Mouse (Mus musculus) 3134 (cell line): ENCODE results near the gene Thsd4.
"Not testable (repeated sequence)": the region's sequence is repeated elsewhere in the genome, so short reads cannot be mapped to it uniquely, and the experiment has no call there.

Source experiments
- DNase-seq: peaks from one replicate; pipeline ENCODE4 v3.0.0-alpha.2; 2011; ENCODE audit warnings: low spot score; ENCODE audit not compliant: insufficient read length; ENCODE audit errors: extremely low read depth

The Thsd4 gene

DNA sequence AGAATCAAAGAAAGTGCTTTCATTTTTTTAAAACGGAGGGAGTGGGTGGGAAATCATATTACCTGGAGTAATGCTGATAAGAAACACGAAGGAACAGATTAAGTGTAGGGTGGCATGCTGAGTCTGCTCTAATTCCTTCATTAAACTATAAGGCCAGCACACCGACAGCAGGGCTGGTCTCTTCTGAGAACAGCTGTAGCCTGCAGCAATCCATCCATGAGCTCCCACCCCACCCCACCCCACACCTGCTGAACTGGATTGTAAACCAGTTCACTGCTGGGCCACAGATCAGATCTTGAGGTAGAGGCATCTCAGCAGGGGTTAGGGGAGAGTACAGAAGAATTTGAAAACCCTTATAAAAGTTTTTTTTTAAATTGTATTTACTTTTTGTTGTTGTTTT, 566.6 kb downstream of the Thsd4 start:
- no peak for DNase-seq

DNA sequence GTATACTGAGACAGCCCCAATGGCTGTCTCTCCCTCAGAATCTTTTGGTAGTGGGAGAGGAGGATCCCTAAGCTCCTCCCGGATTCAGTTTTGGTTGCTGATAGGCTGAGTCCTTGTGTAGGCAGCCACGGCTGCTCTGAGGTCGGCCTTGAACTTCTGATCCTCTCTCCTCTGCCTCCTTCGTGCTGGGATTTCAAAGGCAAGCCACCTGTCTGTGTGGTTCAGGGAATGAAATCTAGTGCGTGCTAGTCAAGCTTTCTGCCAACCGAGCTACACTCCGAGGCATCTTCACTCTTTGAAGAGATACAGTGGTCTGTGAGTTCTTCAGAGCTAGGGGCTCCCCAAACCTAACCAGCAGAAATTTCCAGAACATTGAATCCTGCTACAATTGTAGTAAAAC, 568.3 kb downstream of the Thsd4 start:
- DNase-seq: no peak

DNA sequence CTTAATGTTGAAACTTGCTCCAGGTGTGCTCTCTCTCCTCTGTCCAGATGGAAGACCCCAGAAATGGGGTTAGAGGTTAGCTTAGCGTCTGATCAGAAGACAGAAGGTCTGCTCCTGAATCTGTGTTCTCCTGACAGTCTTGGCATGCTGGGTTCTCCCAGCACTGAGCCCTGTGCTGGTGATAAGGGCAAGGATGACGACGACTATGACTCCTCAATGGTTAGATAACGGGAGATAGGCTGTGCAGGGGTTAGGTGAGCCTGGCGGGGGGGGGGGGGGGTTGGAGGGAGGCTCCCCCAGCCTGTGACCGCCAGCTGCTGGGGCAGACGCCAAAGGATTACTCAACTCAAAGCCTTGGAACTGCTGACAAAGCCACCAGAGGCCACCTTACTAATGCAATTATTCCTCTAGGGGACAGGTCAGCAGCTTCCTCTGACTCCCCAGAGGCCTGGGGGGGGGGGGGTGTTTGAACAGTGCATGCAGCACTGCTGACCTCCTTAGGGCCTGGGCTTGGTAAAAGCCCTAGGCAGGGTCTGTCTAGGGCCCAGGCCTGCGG, 569.3 kb downstream of the Thsd4 start:
- DNase-seq: no peak

DNA sequence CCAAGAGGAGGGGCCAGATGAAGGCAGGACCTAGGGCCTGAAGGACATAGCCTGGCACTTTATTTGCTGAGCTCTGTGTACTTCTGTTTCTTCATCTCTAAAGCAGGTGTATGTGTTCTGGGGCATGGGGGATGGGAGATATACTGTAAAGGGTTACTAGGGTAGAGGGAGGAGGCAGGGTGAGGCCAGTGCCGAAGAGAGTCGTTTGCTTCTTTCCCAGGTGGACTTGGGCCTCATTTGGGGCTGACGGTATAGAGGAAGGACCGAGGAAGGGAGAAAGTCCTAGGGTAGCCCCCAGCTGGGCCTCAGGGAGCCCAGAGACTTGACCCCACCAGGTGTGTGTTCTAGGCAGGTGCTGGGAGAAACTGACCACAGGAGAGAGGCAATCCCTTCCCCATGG, 569.9 kb downstream of the Thsd4 start:
- no peak for DNase-seq

DNA sequence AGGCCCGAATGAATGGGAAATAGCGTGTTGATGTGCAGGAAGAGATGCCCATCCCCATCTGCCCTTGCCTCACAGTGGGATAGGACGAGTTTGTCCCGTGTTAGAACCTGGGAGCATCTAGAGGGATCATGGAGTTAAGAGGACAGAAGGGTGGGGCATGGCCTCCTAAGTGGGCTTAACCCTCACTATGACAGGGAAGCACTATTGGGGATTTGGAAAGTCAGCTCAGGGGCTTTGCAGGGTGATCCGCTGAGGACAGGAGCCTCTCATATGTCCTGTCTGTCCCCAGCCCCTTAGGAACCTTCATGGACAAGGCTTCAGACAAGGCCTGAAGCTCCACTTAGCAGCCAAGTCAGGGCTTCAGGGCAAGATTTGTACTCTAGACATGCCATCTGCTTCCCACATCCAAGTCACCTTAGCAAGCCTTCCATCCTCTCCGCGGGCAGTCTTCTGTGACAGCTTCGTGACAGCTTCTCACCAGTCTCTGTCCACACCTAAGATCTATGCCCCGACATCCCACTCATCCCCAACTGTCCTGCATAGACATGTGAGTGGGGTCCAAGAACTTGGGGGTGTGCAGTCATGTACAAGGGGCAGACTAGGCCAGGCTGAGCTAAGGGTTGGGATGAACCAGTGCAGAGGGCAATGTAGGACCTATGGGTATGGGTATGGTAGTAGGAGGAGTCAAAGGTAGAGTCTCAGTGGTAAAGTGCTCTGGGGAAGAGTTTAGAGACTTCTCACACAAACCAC, 570.7 kb downstream of the Thsd4 start:
- DNase-seq: no peak

DNA sequence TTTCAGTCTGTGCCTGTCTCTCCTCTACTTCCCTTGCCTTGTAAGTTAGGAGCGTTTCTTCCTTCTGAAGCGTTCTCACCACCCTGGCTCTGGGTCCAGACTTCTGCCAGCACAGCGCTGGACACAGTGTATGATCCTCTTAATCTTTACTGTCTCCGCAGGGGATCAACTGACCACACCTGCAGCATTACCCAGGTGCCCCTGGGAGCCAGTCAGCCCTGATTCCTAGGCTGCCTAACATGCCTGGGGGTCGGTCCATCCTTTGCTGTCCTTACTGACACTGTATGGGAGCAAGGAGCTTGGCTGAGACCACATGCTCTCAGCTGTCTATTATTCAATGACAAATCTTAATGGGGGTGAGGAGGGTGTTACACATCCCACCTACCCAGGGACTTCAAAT, 571.9 kb downstream of the Thsd4 start:
- no peak for DNase-seq

DNA sequence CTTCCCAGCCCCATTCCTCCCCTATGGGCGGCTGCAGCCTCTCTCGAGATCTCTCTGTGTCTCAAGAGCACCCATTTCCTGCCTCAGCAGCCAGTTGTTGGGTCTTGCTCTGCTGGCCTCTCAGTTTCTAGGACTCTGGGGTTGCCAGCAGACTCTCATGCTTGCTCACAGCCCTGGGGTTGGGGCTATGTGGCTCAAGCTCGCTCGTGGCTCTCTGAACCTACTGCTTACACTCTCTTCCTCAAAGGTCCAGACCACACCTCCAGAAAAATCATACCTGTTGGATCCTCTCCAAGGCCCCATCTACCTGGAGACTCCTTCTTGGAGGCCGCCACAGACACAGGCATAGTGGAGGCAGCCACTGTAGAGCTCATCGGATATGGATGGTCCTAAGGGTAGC, 572.3 kb downstream of the Thsd4 start:
- no peak for DNase-seq

DNA sequence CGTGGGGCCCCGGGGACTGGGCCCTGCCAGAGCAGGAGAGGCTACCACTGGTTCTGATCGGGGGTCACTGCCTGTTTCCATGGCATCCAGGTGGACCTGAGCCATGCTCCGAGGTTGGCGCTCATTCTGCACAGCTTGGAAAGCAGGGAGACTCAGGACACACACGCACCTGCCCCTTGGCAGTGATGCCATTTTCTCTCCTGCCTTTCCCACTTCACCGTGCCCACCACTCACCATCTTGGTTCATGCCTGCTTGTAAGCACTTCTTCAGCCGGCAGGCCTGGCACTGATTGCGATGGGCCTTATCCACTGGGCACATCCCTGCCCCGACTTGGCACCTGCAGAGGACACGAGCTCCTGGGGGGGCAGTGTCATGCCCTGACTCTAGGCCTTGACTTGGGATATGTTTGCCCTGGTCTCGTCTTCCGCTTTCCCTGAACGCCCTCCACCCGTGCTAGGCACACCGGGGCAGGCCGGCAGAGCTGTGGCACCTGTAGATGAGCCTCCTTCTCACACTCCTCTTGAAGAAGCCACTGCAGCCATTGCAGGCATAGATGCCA, 573.1 kb downstream of the Thsd4 start:
- DNase-seq: no peak

DNA sequence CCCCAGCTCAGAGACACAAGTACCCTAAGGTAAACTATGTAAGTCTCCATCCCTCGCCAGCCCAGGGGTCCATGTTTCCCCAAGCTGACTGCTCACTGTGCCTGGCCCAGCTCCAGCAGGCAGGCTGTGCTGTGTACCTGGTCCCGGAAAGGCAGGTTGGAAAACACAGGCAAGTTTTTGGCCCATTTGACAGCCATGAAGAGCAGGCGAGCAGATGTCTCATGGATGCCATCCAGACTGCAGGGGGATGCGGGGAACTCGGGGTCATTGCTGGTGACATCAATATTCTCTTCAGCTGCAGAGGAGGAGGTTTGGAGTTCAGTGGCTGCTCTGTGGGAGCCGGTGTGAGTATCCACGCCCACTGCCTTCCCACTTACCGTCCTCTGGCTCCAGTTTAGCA, 573.6 kb downstream of the Thsd4 start:
- DNase-seq: no peak

DNA sequence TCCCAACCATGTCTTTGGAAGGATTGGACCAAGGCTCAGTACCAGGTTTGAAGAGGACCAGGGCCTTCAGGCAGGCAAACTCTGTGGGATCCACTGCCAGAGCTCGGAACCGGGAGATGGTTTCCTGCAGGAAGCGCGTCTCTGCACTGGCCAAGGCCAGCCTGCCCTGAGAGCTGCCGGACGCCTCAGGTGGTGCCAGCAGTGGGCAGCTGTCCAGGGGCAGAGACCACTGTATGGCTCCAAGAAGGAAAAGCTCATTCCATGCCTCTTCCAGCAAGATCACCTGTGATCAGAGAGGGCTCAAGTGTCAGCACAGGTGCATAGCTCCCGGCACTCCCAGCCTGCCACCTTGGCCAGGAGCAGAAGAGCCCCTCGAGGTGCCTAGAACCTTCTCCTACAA, 574.6 kb downstream of the Thsd4 start:
- no peak for DNase-seq

DNA sequence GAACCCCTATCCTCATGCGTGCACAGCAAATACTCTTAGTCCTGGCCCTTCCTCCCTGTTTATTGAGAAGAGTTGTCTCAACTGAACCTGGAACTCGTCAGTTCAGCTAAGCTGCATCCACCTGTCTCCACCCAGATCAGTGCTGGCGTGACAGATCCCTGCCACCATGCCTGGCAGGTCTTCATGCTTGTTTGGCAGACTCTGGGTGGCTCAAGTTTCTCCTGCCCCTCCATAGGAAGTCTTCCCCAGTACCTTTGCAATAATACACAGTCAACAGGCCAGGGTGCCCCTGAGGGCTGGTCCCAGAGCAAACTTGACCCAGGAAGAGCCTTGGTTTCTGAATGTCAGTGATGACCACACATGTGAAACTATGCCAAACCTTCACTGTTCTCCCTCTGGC, 576.6 kb downstream of the Thsd4 start:
- DNase-seq: no peak

DNA sequence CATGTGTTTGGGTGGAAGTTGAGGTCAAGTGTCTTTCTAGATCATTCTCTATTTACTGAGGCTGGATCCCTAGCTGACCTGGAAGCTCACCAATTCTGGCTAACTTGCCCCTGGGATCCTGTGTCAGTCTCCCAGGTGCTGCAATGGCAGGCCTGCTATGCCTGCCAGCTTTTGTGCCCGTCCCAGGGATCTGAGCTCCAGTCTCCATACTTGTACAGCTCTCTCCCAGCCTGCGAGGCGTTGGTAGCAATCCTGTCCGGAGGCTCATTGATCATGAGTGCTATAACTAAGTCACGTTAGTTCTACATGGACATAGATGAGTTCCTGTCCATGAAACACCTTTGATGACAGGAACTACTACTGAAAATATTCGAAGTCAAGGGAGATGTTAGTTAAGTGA, 578.0 kb downstream of the Thsd4 start:
- DNase-seq: no peak

DNA sequence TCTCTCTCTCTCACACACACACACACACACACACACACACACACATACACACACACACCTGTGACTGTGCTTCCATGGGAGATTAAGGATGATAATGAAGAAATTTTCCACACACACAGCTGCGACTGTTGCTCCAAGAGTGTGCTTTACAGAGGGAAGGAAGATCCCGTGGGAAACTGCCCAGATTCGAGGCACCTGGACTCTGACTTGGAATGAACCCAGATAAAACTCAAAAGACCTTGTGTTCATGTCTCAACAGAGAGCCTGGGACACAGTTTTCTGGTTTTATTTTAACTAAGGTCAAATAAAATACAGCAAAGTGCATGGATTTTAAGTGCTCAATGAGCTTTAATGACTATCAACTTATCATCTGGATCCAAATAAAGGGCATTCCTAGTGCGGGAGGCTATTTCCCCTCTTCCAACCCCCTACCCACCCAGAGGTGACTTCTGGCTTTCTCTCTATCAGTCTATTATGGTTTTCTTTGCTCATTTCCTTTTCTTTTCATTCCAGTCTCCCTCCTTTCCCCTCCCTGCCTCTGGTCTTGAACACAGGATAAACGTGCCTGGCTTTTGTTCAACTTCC, 579.3 kb downstream of the Thsd4 start:
- DNase-seq: no peak

DNA sequence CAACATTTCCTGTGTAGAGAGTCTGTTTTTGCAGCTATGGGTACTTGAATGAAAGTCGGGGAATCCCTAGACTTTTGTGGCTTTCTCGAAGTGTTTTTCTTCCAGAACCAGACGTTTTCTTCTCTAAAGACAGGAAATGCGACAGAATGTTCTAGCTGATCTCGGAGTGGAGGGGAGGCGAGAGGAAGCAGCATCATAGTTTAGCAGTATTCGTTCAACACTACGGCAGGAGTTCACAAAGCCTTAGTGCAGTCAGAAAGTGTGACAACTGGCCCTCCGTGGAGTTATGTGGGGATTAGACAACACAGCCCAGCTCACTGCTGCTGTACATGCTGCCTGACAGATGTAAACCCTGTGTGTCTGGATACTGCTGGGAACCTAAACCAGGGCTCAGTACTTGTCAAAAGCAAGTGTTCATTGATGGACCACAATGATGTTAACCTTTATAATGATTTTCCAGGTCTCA, 579.9 kb downstream of the Thsd4 start:
- DNase-seq: no peak

DNA sequence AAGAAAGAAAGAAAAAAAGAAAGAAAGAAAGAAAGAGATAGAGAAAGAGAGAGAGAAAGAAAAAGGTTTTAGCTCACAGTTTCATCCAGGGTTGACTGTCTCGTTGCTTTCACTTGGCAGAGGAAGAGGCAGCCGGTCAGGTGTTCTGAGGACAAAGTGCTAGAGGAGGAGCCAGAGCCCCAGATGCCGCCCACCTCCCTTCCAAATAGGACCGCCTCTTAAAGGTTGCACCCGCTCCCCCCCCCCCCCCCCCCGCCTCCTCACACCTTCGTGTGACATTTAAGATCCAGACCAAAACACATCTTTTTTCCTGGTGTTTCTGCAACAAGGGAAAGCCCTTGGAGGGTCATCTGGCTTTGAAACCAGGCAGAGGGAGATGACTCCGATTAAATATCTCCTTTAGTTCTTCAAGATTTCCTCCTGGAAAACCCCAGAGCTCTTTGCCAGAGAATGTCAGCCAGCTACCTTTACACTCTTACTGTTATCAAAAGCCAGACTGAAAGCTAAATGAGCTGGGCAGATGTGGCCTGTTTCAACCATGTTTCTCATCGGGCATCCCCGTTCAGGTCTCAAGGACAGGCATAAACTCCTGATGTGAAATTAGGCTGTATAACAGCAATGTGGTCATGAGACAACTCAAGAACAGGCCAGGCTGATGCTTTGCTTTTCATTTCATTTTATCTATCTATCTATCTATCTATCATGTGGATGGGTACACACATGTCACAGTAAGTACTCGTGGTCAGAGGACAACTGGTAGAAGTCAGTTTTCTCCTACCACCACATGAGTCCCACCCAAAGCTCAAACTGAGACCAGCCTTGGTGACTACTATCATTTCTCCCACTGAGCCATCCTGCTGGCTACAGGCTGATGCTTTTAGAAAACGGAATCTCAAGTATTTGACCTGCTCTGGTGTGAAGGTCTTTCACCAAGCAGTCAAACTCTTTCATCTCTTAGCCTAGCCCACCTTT, 580.6 kb downstream of the Thsd4 start:
- DNase-seq: no peak

DNA sequence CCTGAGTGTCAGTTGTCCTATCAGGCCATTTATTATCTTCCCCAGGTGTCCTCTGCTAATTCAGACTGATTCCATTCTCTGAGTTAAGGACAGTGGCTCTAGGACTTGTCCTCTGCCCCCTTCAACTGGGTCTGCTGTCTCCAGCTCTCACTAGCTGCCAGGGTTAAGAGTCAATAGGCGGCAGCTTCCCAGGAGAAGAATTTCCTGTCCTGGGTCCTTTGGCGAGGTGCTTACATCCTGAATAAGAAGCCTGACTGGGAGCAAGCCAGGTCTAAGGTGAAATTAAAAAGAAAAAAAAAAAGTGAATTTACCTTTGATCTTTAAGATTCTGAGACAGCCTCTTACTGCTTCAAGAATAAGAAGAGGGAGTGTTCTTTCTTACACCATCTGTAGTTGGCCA, 582.2 kb downstream of the Thsd4 start:
- no peak for DNase-seq

DNA sequence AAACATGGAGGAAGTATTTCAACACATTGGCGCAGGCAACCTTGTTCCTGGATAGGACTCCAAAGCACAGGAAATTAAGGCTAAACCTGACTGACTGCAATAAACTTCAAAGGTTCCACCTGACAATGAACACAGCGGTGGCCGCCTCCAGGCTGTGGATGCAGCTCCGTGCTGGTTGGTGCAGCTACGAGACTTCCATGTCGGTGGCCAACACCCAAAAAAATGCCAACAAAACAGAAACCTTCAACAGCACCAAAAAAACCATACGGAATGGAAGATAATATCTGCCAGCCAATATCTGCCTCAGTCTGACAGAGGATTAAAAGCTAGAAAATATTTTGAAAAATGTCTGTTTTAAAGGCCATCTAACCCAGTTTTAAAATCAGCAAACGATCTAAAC, 583.3 kb downstream of the Thsd4 start:
- DNase-seq: no peak

DNA sequence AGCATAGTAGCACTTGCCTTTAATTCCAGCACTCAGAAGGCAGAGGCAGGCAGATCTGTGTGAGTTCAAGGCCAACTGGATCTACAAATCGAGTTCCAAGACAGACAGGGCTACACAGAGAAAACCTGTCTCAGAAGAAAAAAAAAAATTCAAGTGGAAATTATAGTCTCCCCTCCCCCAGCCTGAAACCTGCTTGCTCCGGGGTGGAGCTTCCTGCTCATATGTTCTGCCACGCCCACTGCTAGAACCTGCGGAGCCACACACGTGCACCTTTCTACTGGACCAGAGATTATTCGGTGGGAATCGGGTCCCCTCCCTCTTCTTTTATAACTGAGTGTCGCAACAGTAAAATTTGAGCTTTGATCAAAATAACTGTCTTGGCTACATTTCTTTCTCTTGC, 586.0 kb downstream of the Thsd4 start:
- DNase-seq: not testable (repeated sequence)

DNA sequence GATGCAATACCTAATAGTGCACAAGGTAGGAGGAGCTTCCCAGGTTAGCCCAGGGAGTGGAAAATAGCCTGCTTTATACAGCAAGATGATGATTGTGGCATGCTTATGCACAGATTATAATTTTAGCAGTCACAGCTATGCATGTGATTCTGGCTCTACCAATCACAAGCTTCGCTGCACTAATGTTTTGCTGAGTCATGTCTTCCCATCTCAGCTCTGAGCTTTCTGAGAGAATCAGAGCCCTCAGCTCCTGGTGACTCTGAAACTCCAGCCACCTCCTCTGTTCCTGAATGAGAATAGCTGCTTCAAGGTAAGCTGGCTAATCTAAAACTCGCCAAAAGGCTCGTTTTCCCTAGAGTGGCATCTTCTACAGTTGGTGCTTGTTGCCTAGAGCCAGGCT, 591.6 kb downstream of the Thsd4 start:
- DNase-seq: no peak
